Mouse (Mus musculus) cerebellum, adult 2 months (tissue): ENCODE measurements at regions not wholly inside any gene's neighbourhood (a gene's known extent, or its start where the extent isn't known, plus 50 kb on each side); places are given as distances from the start of the nearest gene placed in this dataset.
"Not testable (repeated sequence)": the region's sequence is repeated elsewhere in the genome, so short reads cannot be mapped to it uniquely, and the experiment has no call there.

Experiments
- DNase-seq, 2 experiments: peaks; one replicate each; pipeline ENCODE4 v3.0.0; 2021
- H3K27ac ChIP-seq: fragments of 200-500 bp; 2 replicates; pipeline ENCODE4 v1.5.1; 2012; ENCODE audit warnings: low read length, control low read depth, inconsistent platforms; ENCODE audit not compliant: insufficient read depth
- H3K27me3 ChIP-seq: fragments of 200-500 bp; 2 replicates; pipeline ENCODE4 v1.6.1; 2012; ENCODE audit warnings: inconsistent platforms, mild to moderate bottlenecking, low read length, moderate library complexity; ENCODE audit not compliant: control insufficient read depth, insufficient read depth
- H3K4me1 ChIP-seq: fragments of 200-500 bp; 2 replicates; pipeline ENCODE4 v1.6.1; 2011; ENCODE audit warnings: low read length; ENCODE audit not compliant: control insufficient read depth, insufficient read depth
- H3K4me3 ChIP-seq: fragments of 200-500 bp; replicated peaks from 2 replicates; pipeline ENCODE3; 2011; ENCODE audit warnings: mild to moderate bottlenecking, low read depth, low read length, control low read depth; ENCODE audit not compliant: insufficient read depth
- CTCF ChIP-seq: fragments of 200-500 bp; IDR thresholded peaks from 2 replicates; pipeline ENCODE4 v1.5.1; 2011; ENCODE audit warnings: low read depth, mild to moderate bottlenecking, control low read depth, low read length, moderate library complexity, borderline replicate concordance; ENCODE audit not compliant: insufficient read depth
- POLR2A ChIP-seq: fragments of 200-500 bp; IDR thresholded peaks from 2 replicates; pipeline ENCODE4 v1.6.1; 2011; ENCODE audit warnings: low read length, control low read depth, borderline replicate concordance; ENCODE audit not compliant: insufficient read depth
- WGBS: fragments of 180-500 bp; shearing (Covaris S2); methylation state at CpG from one replicate; pipeline ENCODE4 v1.1.7; 2018; 5-methylcytosine and 5-hydroxymethylcytosine counted together

DNA sequence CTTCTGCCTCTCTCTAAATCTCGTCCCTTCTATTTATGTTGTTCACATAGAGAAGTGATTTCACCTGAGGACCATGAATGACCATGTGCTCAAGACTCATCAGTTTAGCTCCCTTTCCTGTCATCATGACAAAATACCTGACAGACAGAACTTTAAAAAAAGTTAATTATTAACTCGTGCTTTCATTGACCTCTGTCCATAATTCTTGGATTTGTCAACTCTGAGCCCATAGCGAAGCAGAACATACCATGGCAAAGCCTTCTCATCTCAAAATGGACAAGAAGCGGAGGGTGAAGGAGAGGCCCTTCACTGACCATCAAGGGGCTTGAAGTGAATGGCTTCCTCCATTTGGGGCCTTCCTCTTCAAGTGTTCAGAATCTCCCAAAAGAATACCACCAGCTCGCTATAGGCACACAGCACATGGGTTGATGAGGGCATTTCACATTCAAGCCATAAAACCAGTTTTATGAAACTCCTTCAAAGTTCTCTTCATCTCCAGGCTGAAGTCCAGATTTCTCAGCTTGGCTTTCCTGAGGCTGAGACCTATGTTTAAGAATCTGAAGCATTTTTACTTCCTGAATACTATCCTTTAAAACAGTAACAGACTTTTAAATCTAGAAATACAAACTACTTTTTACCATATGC, 144.0 kb upstream of the P2ry1 start:
- no peak for DNase-seq
- no peaks in the 10 kb centered on the region for H3K27me3 ChIP-seq
- H3K4me3 ChIP-seq: no peak overlapping the region
- WGBS: 84% methylated on average over 5 of the region's 5 CpGs
- no peak overlapping the region for H3K27ac ChIP-seq
- no peaks in the 10 kb centered on the region for H3K4me1 ChIP-seq
- no peak for TF ChIP-seq POLR2A
- no peak for TF ChIP-seq CTCF

DNA sequence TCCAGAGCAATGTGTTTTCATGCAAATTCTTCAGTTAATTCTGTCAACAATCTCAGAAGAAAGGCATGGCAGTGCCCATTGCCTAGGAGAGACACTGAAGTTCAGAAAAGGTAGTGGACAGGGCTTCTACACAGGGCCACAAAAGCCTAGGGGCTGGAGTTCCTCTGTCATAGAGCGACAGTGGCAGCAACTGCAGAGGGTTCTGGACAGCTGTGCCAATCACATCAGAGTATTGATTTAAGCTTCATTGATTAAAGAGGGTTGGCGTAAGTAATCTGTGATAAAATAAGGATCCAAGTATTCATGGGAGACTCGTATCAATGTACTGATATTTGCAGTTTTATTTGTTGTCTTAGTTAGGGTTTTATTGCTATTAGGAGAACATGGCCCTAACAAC, 143.5 kb upstream of the P2ry1 start:
- 90% methylated on average over 3 of the region's 3 CpGs for WGBS
- Histone ChIP-seq H3K27ac (no peak overlapping the region), H3K27me3 (no peaks in the 10 kb centered on the region), H3K4me3 (no peak overlapping the region), H3K4me1 (no peaks in the 10 kb centered on the region)
- no peak for TF ChIP-seq POLR2A
- no peak for TF ChIP-seq CTCF
- no peak for DNase-seq

GRCm38 (mm10) chr3:60876858-60877257, 125.7 kb upstream of the P2ry1 start:
- H3K4me3 ChIP-seq, H3K27me3 ChIP-seq, H3K4me1 ChIP-seq, H3K27ac ChIP-seq, DNase-seq: not testable (repeated sequence)
- 89% methylated on average over 11 of the region's 11 CpGs for WGBS

DNA sequence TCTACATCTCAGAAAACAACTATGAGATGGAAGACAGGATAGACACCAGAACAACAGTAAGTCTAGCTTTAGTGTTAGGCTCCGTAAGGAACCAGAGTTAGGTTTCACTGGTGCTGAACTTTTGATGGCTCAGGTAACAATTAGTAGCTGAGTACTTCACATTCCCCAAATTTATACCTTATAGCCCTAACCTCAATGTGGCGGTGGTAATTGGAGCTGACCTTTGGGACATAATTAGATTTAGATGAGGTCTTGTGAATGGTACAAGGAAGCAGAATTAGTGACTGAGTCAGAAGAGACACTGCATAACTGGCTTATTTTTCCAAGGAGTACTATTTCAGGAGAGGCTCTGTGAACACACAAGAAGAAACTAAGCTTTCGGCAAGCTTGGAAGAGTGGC, 123.7 kb upstream of the P2ry1 start:
- H3K4me3 ChIP-seq: no peak overlapping the region
- H3K27ac ChIP-seq: no peak overlapping the region
- 98% methylated on average over 3 of the region's 3 CpGs for WGBS
- H3K4me1 ChIP-seq: no peaks in the 10 kb centered on the region
- H3K27me3 ChIP-seq: no peaks in the 10 kb centered on the region
- DNase-seq: no peak
- TF ChIP-seq CTCF (no peak), POLR2A (no peak)

DNA sequence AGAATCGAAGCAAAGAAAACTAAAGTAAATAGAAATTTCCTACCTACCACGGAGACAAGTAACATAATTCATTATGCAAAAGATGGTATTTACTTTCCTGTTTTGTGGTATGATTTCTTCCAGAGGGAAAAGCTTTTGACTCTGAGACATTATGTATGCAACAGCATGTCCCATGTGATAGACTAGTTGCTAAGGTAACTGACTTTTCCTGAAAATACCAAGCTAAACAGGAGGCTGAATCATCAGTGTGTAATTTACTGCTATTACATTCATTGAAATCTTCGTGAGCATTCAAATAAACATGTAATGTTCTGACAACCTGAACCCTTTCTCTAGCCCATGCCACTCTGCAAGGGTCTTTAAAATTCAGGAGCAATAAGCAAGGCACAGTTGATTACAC, 118.6 kb upstream of the P2ry1 start:
- Histone ChIP-seq H3K27ac (no peak overlapping the region), H3K4me1 (no peaks in the 10 kb centered on the region), H3K4me3 (no peak overlapping the region), H3K27me3 (no peaks in the 10 kb centered on the region)
- no peak for TF ChIP-seq POLR2A
- no peak for TF ChIP-seq CTCF
- WGBS: 54% methylated on average over 3 of the region's 3 CpGs
- no peak for DNase-seq

- no peak overlapping the region for H3K27ac ChIP-seq
- H3K4me1 ChIP-seq: no peaks in the 10 kb centered on the region
- no peaks in the 10 kb centered on the region for H3K27me3 ChIP-seq
- no peak overlapping the region for H3K4me3 ChIP-seq
- TF ChIP-seq POLR2A: no peak
- TF ChIP-seq CTCF: no peak
- no peak for DNase-seq
- WGBS: 94% methylated on average over 4 of the region's 4 CpGs
Observed at GRCm38 (mm10) chr3:60889191-60889861, 113.3 kb upstream of the P2ry1 start.

- Histone ChIP-seq H3K27ac (no peak overlapping the region), H3K4me1 (no peaks in the 10 kb centered on the region), H3K4me3 (no peak overlapping the region), H3K27me3 (no peaks in the 10 kb centered on the region)
- DNase-seq: no peak
- TF ChIP-seq POLR2A (no peak), CTCF (no peak)
- 87% methylated on average over 5 of the region's 5 CpGs for WGBS
Observed at GRCm38 (mm10) chr3:60897628-60898269, 104.8 kb upstream of the P2ry1 start.

GRCm38 (mm10) chr3:60898720-60899119, 103.9 kb upstream of the P2ry1 start:
- Histone ChIP-seq H3K27me3 (no peaks in the 10 kb centered on the region), H3K27ac (no peak overlapping the region), H3K4me1 (no peaks in the 10 kb centered on the region), H3K4me3 (no peak overlapping the region)
- TF ChIP-seq CTCF: no peak
- TF ChIP-seq POLR2A: no peak
- no peak for DNase-seq
- 84% methylated on average over 1 of the region's 1 CpGs for WGBS
